Mouse (Mus musculus) E14TG2a.4 (cell line): ENCODE data around the gene Tyrobp.
A peak's percentile ranks its signal among the peaks of the same experiment; 100 is the strongest.

Experiments
- H3K27me3 ChIP-seq: 2 replicates; pipeline ENCODE4 v1.6.1; 2014; ENCODE audit warnings: low read length, control low read depth; ENCODE audit not compliant: insufficient read depth
- H3K36me3 ChIP-seq: 2 replicates; pipeline ENCODE4 v1.6.1; 2014; ENCODE audit warnings: low read length, control low read depth; ENCODE audit not compliant: insufficient read depth
- H3K4me1 ChIP-seq: replicated peaks from 2 replicates; pipeline ENCODE4 v1.6.1; 2014; ENCODE audit warnings: low read depth, low read length, control low read depth
- H3K4me3 ChIP-seq: replicated peaks from 2 replicates; pipeline ENCODE4 v1.5.1; 2014; ENCODE audit warnings: mild to moderate bottlenecking, low read length
- H3K9me3 ChIP-seq: 2 replicates; pipeline ENCODE4 v1.6.1; 2014; ENCODE audit warnings: low read length, control low read depth
- CTCF ChIP-seq: conservative IDR thresholded peaks from 2 replicates; pipeline ENCODE4 v1.5.1; 2014; ENCODE audit warnings: low read length
- NANOG ChIP-seq: IDR thresholded peaks from 2 replicates; pipeline ENCODE4 v1.6.1; 2014; ENCODE audit warnings: borderline replicate concordance, low read length, mixed read lengths
- POU5F1 ChIP-seq: IDR thresholded peaks from 2 replicates; pipeline ENCODE4 v1.6.1; 2014; ENCODE audit warnings: low read length, borderline replicate concordance

Tyrobp gene

DNA sequence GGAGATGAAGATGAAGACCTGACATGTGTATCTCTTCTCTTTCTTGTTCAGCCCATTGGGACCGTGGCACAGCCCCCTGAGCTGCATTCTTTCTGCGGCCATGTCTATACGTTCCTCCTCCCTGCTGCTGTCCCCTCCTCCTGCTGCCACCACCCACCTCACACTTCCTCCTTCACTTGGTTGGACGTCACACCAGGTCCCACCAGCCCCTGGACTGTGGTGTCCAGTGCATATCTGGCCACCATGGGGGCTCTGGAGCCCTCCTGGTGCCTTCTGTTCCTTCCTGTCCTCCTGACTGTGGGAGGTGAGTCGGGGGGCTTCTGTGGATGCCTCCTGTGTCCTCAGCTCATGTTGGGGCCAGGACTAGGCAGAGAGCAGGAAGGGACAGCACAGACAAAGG lies at the start of gene Tyrobp:
Gene Tyrobp (plus strand): TSS at position 165 of the 400 bp plus-strand sequence.
- no peaks in the 10 kb centered on the region for H3K36me3 ChIP-seq
- peaks cover 31% of the 10 kb centered on the region for H3K4me1 ChIP-seq
- no peak for TF ChIP-seq POU5F1
- no peak for TF ChIP-seq NANOG
- TF ChIP-seq CTCF = no peak
- H3K9me3 ChIP-seq = peaks cover 8% of the 10 kb centered on the region
- peaks cover 3% of the 10 kb centered on the region; the same call in 1 of the 2 replicates for H3K27me3 ChIP-seq
- no peak within 1 kb of the TSS for H3K4me3 ChIP-seq

DNA sequence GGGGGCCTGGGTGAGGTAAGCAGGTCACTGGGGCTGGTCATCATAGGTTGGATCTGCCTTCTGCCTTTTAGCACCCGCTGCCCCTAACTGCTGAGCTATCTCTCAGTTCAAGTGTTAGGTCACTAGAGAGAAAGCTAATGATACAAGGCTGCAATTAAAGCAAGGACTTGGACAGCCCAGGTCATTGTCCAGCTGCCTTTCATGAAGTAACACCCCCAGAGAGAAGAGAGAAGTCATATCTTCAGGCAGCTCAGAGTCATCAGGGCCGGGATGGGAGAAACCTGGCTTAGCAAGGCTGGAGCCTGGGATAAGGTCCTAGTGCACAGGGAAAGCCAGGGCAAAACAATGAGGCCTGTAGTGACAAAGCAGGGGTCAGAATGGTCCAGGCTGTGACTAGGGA lies 46.1 kb upstream of the Tyrobp start:
- peaks cover 55% of the 10 kb centered on the region for H3K4me1 ChIP-seq
- no peaks in the 10 kb centered on the region for H3K36me3 ChIP-seq
- TF ChIP-seq POU5F1 (no peak), CTCF (no peak), NANOG (no peak)
- no peaks in the 10 kb centered on the region for H3K9me3 ChIP-seq
- no peak overlapping the region for H3K4me3 ChIP-seq
- H3K27me3 ChIP-seq = peaks cover 30% of the 10 kb centered on the region

DNA sequence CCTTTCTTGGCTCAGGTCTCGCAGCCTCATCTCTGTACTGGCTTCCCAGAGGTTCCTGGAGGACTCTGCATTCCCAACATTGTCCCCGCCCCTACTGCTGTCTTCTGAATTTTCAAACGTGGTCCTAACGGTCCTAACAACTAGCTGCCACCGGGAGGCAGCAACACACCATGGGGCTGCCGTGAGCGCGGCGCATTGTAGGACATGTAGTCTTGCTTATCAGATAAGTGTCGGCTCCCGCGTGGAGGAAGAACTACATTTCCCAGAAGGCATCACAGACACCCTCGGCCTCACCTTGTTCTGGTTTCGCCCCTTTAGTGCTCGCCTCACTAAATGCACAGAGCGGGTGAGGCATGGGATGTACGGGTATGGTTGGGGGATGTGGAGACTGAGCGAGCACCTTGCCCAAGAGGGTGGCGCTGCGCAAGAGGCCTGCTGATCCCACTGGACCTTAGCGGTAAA lies 40.0 kb upstream of the Tyrobp start:
- TF ChIP-seq POU5F1 = no peak
- TF ChIP-seq CTCF = peak; percentile 68
- peak overlapping the region; percentile 69 for H3K4me3 ChIP-seq
- peaks cover 3% of the 10 kb centered on the region for H3K27me3 ChIP-seq
- H3K9me3 ChIP-seq = no peaks in the 10 kb centered on the region
- peaks cover 41% of the 10 kb centered on the region for H3K4me1 ChIP-seq
- H3K36me3 ChIP-seq = no peaks in the 10 kb centered on the region

DNA sequence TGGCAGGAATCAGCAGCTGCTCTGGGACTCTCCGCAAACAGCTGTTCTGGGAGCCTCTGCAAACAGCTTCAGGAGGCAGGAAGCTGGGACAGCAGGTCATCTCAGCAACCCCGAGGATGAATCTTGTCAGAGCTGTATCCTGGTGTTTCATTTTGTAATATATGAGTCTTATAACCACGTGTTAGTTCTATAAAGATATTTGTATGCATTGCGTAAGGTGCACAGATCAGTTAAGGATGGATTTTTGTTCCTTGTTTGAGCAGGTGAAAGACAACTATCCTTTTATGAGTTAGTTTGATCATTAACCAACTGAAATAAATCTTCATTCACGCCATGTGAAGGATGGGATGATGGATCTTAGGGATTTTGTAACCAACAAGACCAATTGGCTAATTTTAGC lies 33.5 kb upstream of the Tyrobp start:
- Histone ChIP-seq H3K36me3 (no peaks in the 10 kb centered on the region), H3K4me1 (peaks cover 20% of the 10 kb centered on the region), H3K9me3 (no peaks in the 10 kb centered on the region), H3K27me3 (peaks cover 11% of the 10 kb centered on the region), H3K4me3 (no peak overlapping the region)
- no peak for TF ChIP-seq NANOG
- no peak for TF ChIP-seq POU5F1
- no peak for TF ChIP-seq CTCF

DNA sequence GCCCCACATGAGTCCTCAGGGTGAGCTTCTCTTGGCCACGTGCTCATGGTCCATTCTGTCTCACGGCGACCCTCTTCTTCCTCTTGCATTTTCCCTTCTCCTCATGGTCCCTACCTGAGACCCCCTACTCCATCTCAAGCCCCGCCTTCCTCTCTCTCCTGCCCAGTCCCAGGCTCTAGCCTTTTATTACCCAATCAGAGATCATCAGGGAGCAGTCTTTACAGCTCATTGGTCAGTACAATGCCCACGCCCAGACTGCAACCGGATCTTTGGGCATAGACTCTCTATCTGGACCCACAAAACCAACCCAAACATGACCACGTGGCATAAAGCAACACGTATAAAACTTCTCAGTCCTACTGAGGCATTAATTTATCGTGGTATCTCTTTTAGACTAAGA lies 29.5 kb upstream of the Tyrobp start:
- 0 out of 2 replicates have a peak, but pooled peaks cover 5% of the 10 kb centered on the region for H3K4me1 ChIP-seq
- H3K36me3 ChIP-seq = no peaks in the 10 kb centered on the region
- H3K27me3 ChIP-seq = peaks cover 5% of the 10 kb centered on the region; the same call in 1 of the 2 replicates
- H3K4me3 ChIP-seq = no peak overlapping the region
- TF ChIP-seq POU5F1 (no peak), CTCF (no peak), NANOG (no peak)
- H3K9me3 ChIP-seq = no peaks in the 10 kb centered on the region

DNA sequence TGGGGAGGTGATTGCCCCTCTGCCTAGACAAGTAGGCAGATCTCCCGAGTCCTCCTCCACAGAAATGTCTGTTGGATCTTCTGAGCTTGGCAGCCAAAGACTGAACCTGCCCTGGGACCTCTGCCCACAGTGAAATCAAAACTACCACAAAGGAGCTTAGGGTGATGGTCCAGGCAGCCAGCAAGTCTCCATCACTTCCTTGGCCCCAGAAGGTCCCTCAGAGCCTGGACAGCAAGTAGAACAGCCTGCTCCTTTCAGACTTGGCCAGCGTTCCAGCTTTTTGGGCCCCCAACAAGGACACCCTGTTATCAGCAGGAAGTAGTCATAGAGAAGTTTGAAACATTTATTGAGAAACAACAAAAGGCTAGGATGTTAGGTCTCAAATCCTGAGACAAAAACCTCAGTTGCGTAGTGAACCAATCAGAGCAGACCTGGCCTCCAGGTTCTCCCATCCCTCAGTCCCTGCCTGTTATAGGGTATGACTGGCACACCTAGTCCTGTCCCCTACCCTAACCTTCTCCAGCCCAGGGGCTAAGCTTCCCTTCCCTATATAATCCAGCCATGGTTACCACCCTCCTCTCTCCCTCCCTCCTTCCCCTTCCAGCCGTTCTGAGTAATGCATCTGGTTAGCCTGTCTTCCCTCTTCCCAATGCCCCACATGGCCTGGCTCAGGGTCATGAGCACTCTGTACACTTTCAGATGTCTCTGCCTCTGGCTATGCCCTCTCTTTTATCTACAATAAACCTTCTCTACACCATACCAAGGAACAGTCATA lies 20.6 kb upstream of the Tyrobp start:
- 0 out of 2 replicates have a peak, but pooled peaks cover 6% of the 10 kb centered on the region for H3K4me1 ChIP-seq
- no peak for TF ChIP-seq NANOG
- no peak for TF ChIP-seq POU5F1
- no peak for TF ChIP-seq CTCF
- no peaks in the 10 kb centered on the region for H3K9me3 ChIP-seq
- no peak overlapping the region for H3K4me3 ChIP-seq
- no peaks in the 10 kb centered on the region for H3K36me3 ChIP-seq
- H3K27me3 ChIP-seq = peaks cover 8% of the 10 kb centered on the region

DNA sequence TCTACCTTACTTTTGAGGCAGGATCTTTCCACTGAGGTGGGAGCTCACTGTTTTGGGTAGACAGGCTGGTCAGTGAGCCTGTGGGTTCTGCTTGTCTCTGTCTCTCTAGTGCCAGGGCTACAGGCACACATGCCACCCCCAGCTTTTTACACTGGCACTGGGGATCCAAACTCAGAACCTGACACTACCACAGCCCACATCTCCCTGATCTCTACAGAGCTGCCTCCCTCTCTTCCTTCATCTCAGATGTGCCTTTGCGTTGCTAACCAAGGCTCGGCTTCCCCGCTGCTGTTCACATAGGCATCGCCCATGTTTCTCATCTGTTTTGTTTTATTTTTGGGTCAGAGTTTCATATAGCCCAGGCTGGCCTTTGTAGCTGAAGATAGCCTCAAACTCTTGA lies 19.9 kb upstream of the Tyrobp start:
- 0 out of 2 replicates have a peak, but pooled peaks cover 6% of the 10 kb centered on the region for H3K4me1 ChIP-seq
- no peaks in the 10 kb centered on the region for H3K36me3 ChIP-seq
- no peaks in the 10 kb centered on the region for H3K9me3 ChIP-seq
- H3K27me3 ChIP-seq = peaks cover 8% of the 10 kb centered on the region
- TF ChIP-seq CTCF (no peak), POU5F1 (no peak), NANOG (no peak)
- no peak overlapping the region for H3K4me3 ChIP-seq

DNA sequence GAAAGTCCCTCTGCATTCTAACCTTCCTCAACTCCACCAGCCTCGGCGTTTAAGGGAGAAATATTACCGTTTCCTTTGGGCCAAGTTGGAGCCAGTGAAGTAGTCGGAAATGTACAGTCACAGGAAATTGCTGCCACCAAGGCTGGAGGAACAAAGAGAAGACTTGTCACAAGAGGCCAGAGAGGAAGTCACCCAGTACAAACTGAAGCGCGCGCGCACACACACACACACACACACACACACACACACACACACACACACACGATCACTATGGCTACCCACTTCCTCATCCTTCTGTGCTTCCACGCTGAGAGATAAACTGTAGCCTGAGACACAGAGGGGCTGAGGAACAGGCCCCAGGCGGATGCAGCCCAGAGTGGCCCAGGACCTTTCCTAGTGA lies 19.2 kb upstream of the Tyrobp start:
- no peak for TF ChIP-seq CTCF
- TF ChIP-seq POU5F1 = no peak
- TF ChIP-seq NANOG = no peak
- no peaks in the 10 kb centered on the region for H3K9me3 ChIP-seq
- no peaks in the 10 kb centered on the region for H3K36me3 ChIP-seq
- H3K4me3 ChIP-seq = no peak overlapping the region
- H3K4me1 ChIP-seq = 0 out of 2 replicates have a peak, but pooled peaks cover 6% of the 10 kb centered on the region
- peaks cover 8% of the 10 kb centered on the region for H3K27me3 ChIP-seq

DNA sequence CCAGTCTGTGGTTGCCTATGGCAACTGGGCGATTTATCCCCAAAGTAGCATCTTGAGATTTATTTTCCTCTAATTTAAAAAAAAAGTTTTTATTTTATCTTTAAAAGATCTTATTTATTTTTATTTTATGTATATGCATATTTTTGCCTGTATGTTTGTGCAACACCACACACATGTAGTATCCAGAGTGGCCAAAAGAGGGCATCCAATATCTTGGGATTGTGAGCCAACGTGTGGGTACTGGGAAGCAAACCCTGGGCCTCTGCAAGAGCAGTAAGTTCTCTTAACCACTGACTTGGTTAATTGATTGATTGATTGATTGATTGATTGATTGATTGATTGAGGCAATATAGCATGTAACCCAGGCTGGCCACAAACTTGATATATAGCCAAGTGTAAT lies 18.7 kb upstream of the Tyrobp start:
- Histone ChIP-seq H3K9me3 (no peaks in the 10 kb centered on the region), H3K4me3 (no peak overlapping the region), H3K36me3 (no peaks in the 10 kb centered on the region), H3K4me1 (0 out of 2 replicates have a peak, but pooled peaks cover 6% of the 10 kb centered on the region), H3K27me3 (peaks cover 8% of the 10 kb centered on the region)
- TF ChIP-seq CTCF (peak; percentile 68), POU5F1 (no peak), NANOG (no peak)
